In genomic region chr13:95782969-95783332, GRCm38 (mm10) we compare ENCODE assay signal across 19 mouse cellular contexts.
DNase-seq lines count a peak whose midpoint lies in the region; ATAC-seq and TF ChIP-seq lines count a peak whose summit lies in the region.
"Had no signal": no experiment of that assay in that cellular context is flagged by ENCODE, and none has a peak within 500 bp of the region (broad histone marks: within the 10 kb centered on the region; RNA-seq: fewer than 3 reads in every experiment).

No protein-coding gene starts in this region.

- no peak overlapping the region for H3K9ac ChIP-seq in hindbrain, embryonic 16.5 days (ENCODE audit: low read depth, low read length)
- no peak overlapping the region for H3K9ac ChIP-seq in forebrain, embryonic 14.5 days (ENCODE audit: low read length)
- H3K9ac ChIP-seq: embryonic facial prominence, embryonic 13.5 days; heart, embryonic 15.5 days; hindbrain, embryonic 14.5 days; limb, embryonic 15.5 days; neural tube, embryonic 12.5 days had no signal

- no peak for TF ChIP-seq POLR2A in small intestine, adult 2 months (IDR thresholded peaks at IDR 0.05; ENCODE audit: low read depth, low read length)

- H3K9me3 ChIP-seq in hindbrain, embryonic 10.5 days: no peaks in the 10 kb centered on the region
- no peaks in the 10 kb centered on the region for H3K9me3 ChIP-seq in hindbrain, embryonic 16.5 days (ENCODE audit: control insufficient read depth, low read length)
- H3K9me3 ChIP-seq in forebrain, embryonic 14.5 days (replicated peaks; ENCODE audit: control insufficient read depth, low read length): no peaks in the 10 kb centered on the region
- H3K9me3 ChIP-seq: embryonic facial prominence, embryonic 13.5 days; heart, embryonic 15.5 days; limb, embryonic 15.5 days; neural tube, embryonic 12.5 days had no signal

- TF ChIP-seq CTCF in small intestine, adult 2 months (IDR thresholded peaks at IDR 0.05; ENCODE audit: extremely low read depth, insufficient read length, insufficient replicate concordance, low read depth, low read length): no peak

- ATAC-seq in hindbrain, embryonic 16.5 days: no peak
- ATAC-seq in forebrain, embryonic 14.5 days: no peak
- ATAC-seq: activated CD4-positive, CD25-positive, alpha-beta regulatory T cell, adult 4 months; Patski had no signal

- no peaks in the 10 kb centered on the region for H3K36me3 ChIP-seq in hindbrain, embryonic 10.5 days
- no peaks in the 10 kb centered on the region for H3K36me3 ChIP-seq in hindbrain, embryonic 16.5 days (ENCODE audit: control insufficient read depth, insufficient read depth, low read length)
- no peaks in the 10 kb centered on the region for H3K36me3 ChIP-seq in small intestine, adult 2 months (ENCODE audit: control insufficient read depth, insufficient read depth, low read length)
- H3K36me3 ChIP-seq in forebrain, embryonic 14.5 days (ENCODE audit: control insufficient read depth, insufficient read depth, low read length): no peaks in the 10 kb centered on the region
- H3K36me3 ChIP-seq: embryonic facial prominence, embryonic 13.5 days; heart, embryonic 15.5 days; limb, embryonic 15.5 days; neural tube, embryonic 12.5 days had no signal

- no peak overlapping the region for H3K4me2 ChIP-seq in hindbrain, embryonic 16.5 days (ENCODE audit: low read length)
- no peak overlapping the region for H3K4me2 ChIP-seq in forebrain, embryonic 14.5 days (ENCODE audit: low read length)
- H3K4me2 ChIP-seq: embryonic facial prominence, embryonic 13.5 days; heart, embryonic 15.5 days; hindbrain, embryonic 14.5 days; limb, embryonic 15.5 days; neural tube, embryonic 12.5 days had no signal

- no peak overlapping the region for H3K4me3 ChIP-seq in hindbrain, embryonic 10.5 days
- H3K4me3 ChIP-seq in hindbrain, embryonic 16.5 days (ENCODE audit: low read length): no peak overlapping the region
- H3K4me3 ChIP-seq in small intestine, adult 2 months (ENCODE audit: low read depth, low read length): no peak overlapping the region
- H3K4me3 ChIP-seq in forebrain, embryonic 14.5 days (ENCODE audit: low read depth, low read length): no peak overlapping the region
- H3K4me3 ChIP-seq: embryonic facial prominence, embryonic 13.5 days; heart, adult 2 months; heart, embryonic 15.5 days; limb, embryonic 15.5 days; neural tube, embryonic 12.5 days had no signal

- peaks cover 53% of the 10 kb centered on the region for H3K4me1 ChIP-seq in hindbrain, embryonic 10.5 days (replicated peaks)
- H3K4me1 ChIP-seq in hindbrain, embryonic 16.5 days (ENCODE audit: control insufficient read depth, insufficient read depth, low read depth, low read length): no peaks in the 10 kb centered on the region
- H3K4me1 ChIP-seq in small intestine, adult 2 months (ENCODE audit: control insufficient read depth, insufficient read depth, insufficient read length, low read length): peaks cover 42% of the 10 kb centered on the region
- peaks cover 5% of the 10 kb centered on the region; the same call in 1 of the 2 replicates for H3K4me1 ChIP-seq in forebrain, embryonic 14.5 days (ENCODE audit: control insufficient read depth, insufficient read depth, low read length)

- DNase-seq in hindbrain, embryonic 10.5 days (ENCODE audit: low spot score): no peak
- peak; percentile 33 for DNase-seq in 416B (ENCODE audit: low read depth)
- DNase-seq in adrenal gland, postnatal 36 days: peak; percentile 46 to 61
- no peak for DNase-seq in heart, postnatal 36 days
- no peak for DNase-seq in forebrain, embryonic 14.5 days (ENCODE audit: low spot score)
- DNase-seq: cerebellum, adult 8-10 months; heart, adult 2 months; kidney, adult 8-10 months; kidney, postnatal 36 days; thymus, postnatal 4 days had no signal

- no peaks in the 10 kb centered on the region for H3K27me3 ChIP-seq in hindbrain, embryonic 10.5 days (ENCODE audit: insufficient read depth, poor library complexity, severe bottlenecking)
- H3K27me3 ChIP-seq in hindbrain, embryonic 16.5 days (replicated peaks; ENCODE audit: control insufficient read depth, insufficient read depth, low read length): no peaks in the 10 kb centered on the region
- no peaks in the 10 kb centered on the region for H3K27me3 ChIP-seq in small intestine, adult 2 months (ENCODE audit: control insufficient read depth, insufficient read depth, low read length)
- no peaks in the 10 kb centered on the region for H3K27me3 ChIP-seq in forebrain, embryonic 14.5 days (replicated peaks; ENCODE audit: control insufficient read depth, insufficient read depth, low read length)
- H3K27me3 ChIP-seq: embryonic facial prominence, embryonic 13.5 days; heart, embryonic 15.5 days; limb, embryonic 15.5 days; neural tube, embryonic 12.5 days; Patski had no signal

- 48% methylated on average over 2 of the region's 2 CpGs for WGBS in hindbrain, embryonic 10.5 days
- 38% methylated on average over 2 of the region's 2 CpGs for WGBS in hindbrain, embryonic 16.5 days
- WGBS in small intestine, adult 2 months: 33% methylated on average over 2 of the region's 2 CpGs
- 31% methylated on average over 2 of the region's 2 CpGs for WGBS in forebrain, embryonic 14.5 days

- H3K27ac ChIP-seq in hindbrain, embryonic 10.5 days: peak overlapping the region; percentile 73
- no peak overlapping the region for H3K27ac ChIP-seq in hindbrain, embryonic 16.5 days (ENCODE audit: low read depth, low read length)
- peak overlapping the region; percentile 50; the same call in 1 of the 2 replicates for H3K27ac ChIP-seq in small intestine, adult 2 months (ENCODE audit: insufficient read depth, low read depth, low read length)
- no peak overlapping the region for H3K27ac ChIP-seq in forebrain, embryonic 14.5 days (ENCODE audit: low read depth, low read length)
- H3K27ac ChIP-seq: embryonic facial prominence, embryonic 13.5 days; heart, adult 2 months; heart, embryonic 15.5 days; hindbrain, embryonic 14.5 days; limb, embryonic 15.5 days; neural tube, embryonic 12.5 days had no signal

- intact Hi-C loops in heart, postnatal 36 days (cut with DNase I): no loop called here

Comparison
In these comparisons a context has a peak if more than half of its experiments do, and no peak if none do; other contexts are left out.
1. H3K27ac ChIP-seq: peak in hindbrain, embryonic 10.5 days (single experiment) and small intestine, adult 2 months (single experiment); none in hindbrain, embryonic 16.5 days (single experiment) and forebrain, embryonic 14.5 days (single experiment).
2. DNase-seq: peak in 416B (single experiment) and adrenal gland, postnatal 36 days (2 of 2); none in hindbrain, embryonic 10.5 days (single experiment), heart, postnatal 36 days (0 of 2) and forebrain, embryonic 14.5 days (single experiment).